Mouse (Mus musculus): Measurements from ENCODE around the gene Rbfox1. TPM values are rescaled to one million over a fixed set of nuclear protein-coding genes. Genes with fewer than 3 reads are reported as not detected.

The Rbfox1 gene
- polyA plus RNA-seq, 1 experiment from 2014 or later, result 2.2 TPM

- Histone ChIP-seq H3K4me1 (no peaks in the 10 kb centered on the region), H3K4me2 (no peak overlapping the region)
Observed at GRCm38 (mm10) chr16:6333273-6333672, 448.1 kb downstream of the Rbfox1 start.

GRCm38 (mm10) chr16:6348103-6348502, 462.9 kb downstream of the Rbfox1 start:
- 31% methylated on average over 9 of the region's 9 CpGs for WGBS
- H3K27ac ChIP-seq, result no peak overlapping the region
- H3K4me3 ChIP-seq, result no peak overlapping the region

More at GRCm38 (mm10) chr16:6333273-6333672, 448.1 kb downstream of the Rbfox1 start:
- no peak overlapping the region for H3K27ac ChIP-seq
- no peaks in the 10 kb centered on the region for H3K27me3 ChIP-seq
- ATAC-seq (ENCODE audit: borderline replicate concordance, extremely low read depth, low FRiP score, low TSS enrichment), result no peak
- no peak overlapping the region for H3K9ac ChIP-seq
- no peaks in the 10 kb centered on the region for H3K9me3 ChIP-seq
- H3K36me3 ChIP-seq, result no peaks in the 10 kb centered on the region
- WGBS, result 51% methylated on average over 2 of the region's 2 CpGs
- no peak overlapping the region for H3K4me3 ChIP-seq

GRCm38 (mm10) chr16:6348581-6349241, 463.6 kb downstream of the Rbfox1 start:
- ATAC-seq (ENCODE audit: borderline replicate concordance, extremely low read depth, low FRiP score, low TSS enrichment), result peak; percentile 64; the same call in 1 of the 2 replicates
- WGBS, result 2% methylated on average over 41 of the region's 41 CpGs

More at GRCm38 (mm10) chr16:6348103-6348502, 462.9 kb downstream of the Rbfox1 start:
- no peaks in the 10 kb centered on the region for H3K9me3 ChIP-seq
- peaks cover 31% of the 10 kb centered on the region for H3K27me3 ChIP-seq
- 0 out of 2 replicates have a peak, but pooled peaks cover 6% of the 10 kb centered on the region for H3K4me1 ChIP-seq
- no peaks in the 10 kb centered on the region for H3K36me3 ChIP-seq
- H3K9ac ChIP-seq, result no peak overlapping the region
- no peak for ATAC-seq (ENCODE audit: borderline replicate concordance, extremely low read depth, low FRiP score, low TSS enrichment)
- H3K4me2 ChIP-seq, result peak overlapping the region; percentile 51; the same call in 1 of the 2 replicates

DNA sequence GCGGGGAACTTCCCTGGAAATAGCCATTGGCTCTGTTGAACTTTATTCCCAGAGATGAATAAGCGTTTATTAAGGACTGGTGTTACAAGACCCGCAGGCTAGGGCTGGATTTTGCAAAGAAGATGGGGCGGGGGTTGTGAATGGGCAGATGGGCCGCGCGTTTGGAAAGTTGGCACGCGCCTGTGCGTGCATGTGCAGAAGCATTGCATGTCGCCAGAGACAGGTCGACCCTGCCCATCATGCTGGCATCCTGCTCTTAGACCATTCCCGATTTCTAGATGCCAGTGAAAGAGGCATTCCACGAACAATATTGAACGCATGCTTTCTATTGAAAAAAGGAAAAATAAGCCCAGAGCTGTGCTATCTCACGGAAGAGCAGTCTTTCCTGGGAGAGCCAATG, 464.2 kb downstream of the Rbfox1 start:
- 29% methylated on average over 16 of the region's 16 CpGs for WGBS

More at GRCm38 (mm10) chr16:6348581-6349241, 463.6 kb downstream of the Rbfox1 start:
- Histone ChIP-seq H3K27me3 (peaks cover 31% of the 10 kb centered on the region), H3K4me1 (0 out of 2 replicates have a peak, but pooled peaks cover 6% of the 10 kb centered on the region), H3K4me2 (peak overlapping the region; percentile 51), H3K27ac (no peak overlapping the region), H3K9me3 (no peaks in the 10 kb centered on the region), H3K4me3 (peak overlapping the region; percentile 22), H3K36me3 (no peaks in the 10 kb centered on the region), H3K9ac (no peak overlapping the region)

DNA sequence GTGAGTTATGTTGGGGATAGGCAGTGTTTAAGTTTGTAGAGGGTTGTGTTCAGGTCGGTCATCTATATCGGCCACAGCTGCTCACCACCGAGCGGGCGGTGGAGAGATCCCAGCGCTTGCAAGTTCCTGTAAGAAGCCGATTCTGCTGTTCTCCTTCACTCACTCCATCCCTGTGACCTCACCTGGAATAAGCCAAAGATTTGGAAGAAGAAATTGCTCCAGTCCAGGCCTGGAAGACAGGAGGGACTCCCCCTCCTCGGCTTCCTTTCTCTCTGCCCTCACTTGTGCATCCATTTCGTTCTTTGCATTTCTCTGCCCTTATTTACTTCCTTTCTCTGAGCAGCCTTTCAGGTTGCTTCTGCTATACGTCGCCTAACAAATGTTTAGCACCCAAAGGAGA, 465.1 kb downstream of the Rbfox1 start:
- H3K9me3 ChIP-seq, result no peaks in the 10 kb centered on the region
- no peaks in the 10 kb centered on the region for H3K36me3 ChIP-seq
- no peak for ATAC-seq (ENCODE audit: borderline replicate concordance, extremely low read depth, low FRiP score, low TSS enrichment)
- 82% methylated on average over 11 of the region's 11 CpGs for WGBS
- no peak overlapping the region for H3K9ac ChIP-seq
- H3K27me3 ChIP-seq, result peaks cover 31% of the 10 kb centered on the region
- no peak overlapping the region for H3K4me3 ChIP-seq
- no peak overlapping the region for H3K27ac ChIP-seq
- H3K4me1 ChIP-seq, result 0 out of 2 replicates have a peak, but pooled peaks cover 6% of the 10 kb centered on the region
- H3K4me2 ChIP-seq, result no peak overlapping the region

More for the DNA sequence above, 464.2 kb downstream of the Rbfox1 start:
- Histone ChIP-seq H3K27ac (no peak overlapping the region), H3K4me1 (0 out of 2 replicates have a peak, but pooled peaks cover 6% of the 10 kb centered on the region), H3K9me3 (no peaks in the 10 kb centered on the region), H3K4me3 (peak overlapping the region; percentile 22), H3K36me3 (no peaks in the 10 kb centered on the region), H3K9ac (no peak overlapping the region), H3K27me3 (peaks cover 31% of the 10 kb centered on the region), H3K4me2 (peak overlapping the region; percentile 51)
- no peak for ATAC-seq (ENCODE audit: borderline replicate concordance, extremely low read depth, low FRiP score, low TSS enrichment)

DNA sequence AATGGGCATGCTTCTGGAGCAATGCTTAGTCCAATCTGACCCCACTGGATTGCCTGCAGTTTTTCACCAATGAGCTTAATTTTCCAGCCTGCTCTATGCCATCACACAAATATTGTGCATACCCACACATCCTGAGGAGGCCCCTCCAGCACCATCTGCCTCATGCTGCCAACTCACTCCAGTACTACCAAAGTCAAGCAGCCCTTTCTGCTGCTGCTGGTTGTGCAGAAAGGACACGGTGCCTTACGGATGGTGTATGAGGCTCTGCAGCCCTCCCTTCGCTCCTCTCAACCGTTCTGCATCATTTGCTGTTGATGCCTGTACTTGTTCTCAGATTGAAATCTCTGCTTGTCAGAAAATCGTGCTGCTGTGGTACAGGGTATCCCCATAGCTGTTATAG, 468.0 kb downstream of the Rbfox1 start:
- no peak overlapping the region for H3K4me2 ChIP-seq
- no peak overlapping the region for H3K4me3 ChIP-seq
- WGBS, result 75% methylated on average over 5 of the region's 5 CpGs
- no peaks in the 10 kb centered on the region for H3K9me3 ChIP-seq
- ATAC-seq (ENCODE audit: borderline replicate concordance, extremely low read depth, low FRiP score, low TSS enrichment), result no peak
- H3K27ac ChIP-seq, result no peak overlapping the region
- H3K4me1 ChIP-seq, result 0 out of 2 replicates have a peak, but pooled peaks cover 6% of the 10 kb centered on the region
- no peaks in the 10 kb centered on the region for H3K36me3 ChIP-seq
- peaks cover 25% of the 10 kb centered on the region for H3K27me3 ChIP-seq
- H3K9ac ChIP-seq, result no peak overlapping the region

DNA sequence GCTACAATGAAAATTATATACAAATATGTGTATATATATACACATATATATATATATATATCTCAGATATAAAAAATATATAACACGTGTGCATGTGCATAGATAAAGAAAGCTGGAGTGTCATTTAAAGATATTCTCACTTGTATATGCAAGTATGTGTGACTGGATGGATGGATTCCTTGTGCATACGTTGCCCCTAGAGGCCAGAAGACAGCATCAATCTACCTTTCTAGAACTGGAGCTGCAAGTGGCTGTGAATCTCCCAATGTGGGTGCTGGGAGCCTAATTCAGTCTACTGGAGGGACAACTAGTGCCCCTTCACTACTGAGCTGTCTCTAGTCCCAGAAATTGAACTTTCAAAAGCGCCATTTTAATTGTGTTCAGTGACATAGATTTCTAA, 471.8 kb downstream of the Rbfox1 start:
- 44% methylated on average over 3 of the region's 3 CpGs for WGBS
- ATAC-seq (ENCODE audit: borderline replicate concordance, extremely low read depth, low FRiP score, low TSS enrichment), result no peak

GRCm38 (mm10) chr16:6365793-6366192, 480.6 kb downstream of the Rbfox1 start:
- Histone ChIP-seq H3K4me3 (no peak overlapping the region), H3K4me1 (no peaks in the 10 kb centered on the region), H3K27ac (no peak overlapping the region), H3K9me3 (no peaks in the 10 kb centered on the region), H3K9ac (no peak overlapping the region), H3K4me2 (no peak overlapping the region), H3K27me3 (no peaks in the 10 kb centered on the region), H3K36me3 (no peaks in the 10 kb centered on the region)
- no peak for ATAC-seq (ENCODE audit: borderline replicate concordance, extremely low read depth, low FRiP score, low TSS enrichment)
- 79% methylated on average over 2 of the region's 2 CpGs for WGBS

More for the DNA sequence above, 471.8 kb downstream of the Rbfox1 start:
- Histone ChIP-seq H3K27ac (no peak overlapping the region), H3K9ac (no peak overlapping the region), H3K36me3 (no peaks in the 10 kb centered on the region), H3K4me1 (no peaks in the 10 kb centered on the region), H3K4me3 (no peak overlapping the region), H3K27me3 (no peaks in the 10 kb centered on the region), H3K9me3 (no peaks in the 10 kb centered on the region), H3K4me2 (no peak overlapping the region)

- WGBS, result 73% methylated on average over 6 of the region's 6 CpGs
- no peaks in the 10 kb centered on the region for H3K4me1 ChIP-seq
- ATAC-seq (ENCODE audit: borderline replicate concordance, extremely low read depth, low FRiP score, low TSS enrichment), result no peak
- no peaks in the 10 kb centered on the region for H3K36me3 ChIP-seq
- H3K9me3 ChIP-seq, result no peaks in the 10 kb centered on the region
- no peak overlapping the region for H3K9ac ChIP-seq
- no peak overlapping the region for H3K27ac ChIP-seq
- no peak overlapping the region for H3K4me3 ChIP-seq
- H3K4me2 ChIP-seq, result no peak overlapping the region
- H3K27me3 ChIP-seq, result no peaks in the 10 kb centered on the region
Observed at GRCm38 (mm10) chr16:6366649-6367048, 481.5 kb downstream of the Rbfox1 start.

DNA sequence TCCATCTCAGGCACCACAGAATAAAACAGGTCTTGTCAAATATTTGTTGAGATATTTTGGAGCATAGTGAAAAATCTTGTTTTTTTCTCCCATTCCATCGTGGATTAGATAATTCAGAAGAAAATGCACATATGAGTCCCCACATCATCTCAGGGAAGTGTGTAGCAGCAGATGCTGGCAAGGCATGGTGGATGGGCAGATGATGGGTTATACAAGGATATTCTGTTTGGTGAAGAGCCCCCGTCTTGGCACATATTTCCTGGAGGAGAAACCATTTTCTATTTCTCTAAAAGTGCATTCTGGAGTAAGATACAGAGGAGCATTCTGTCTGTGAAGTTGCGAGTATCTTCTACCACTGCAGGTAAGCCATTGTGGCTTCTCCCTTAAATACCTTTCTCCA, 495.8 kb downstream of the Rbfox1 start:
- Histone ChIP-seq H3K4me1 (no peaks in the 10 kb centered on the region), H3K27ac (no peak overlapping the region), H3K27me3 (no peaks in the 10 kb centered on the region), H3K9ac (no peak overlapping the region), H3K9me3 (no peaks in the 10 kb centered on the region), H3K4me3 (no peak overlapping the region), H3K4me2 (no peak overlapping the region), H3K36me3 (no peaks in the 10 kb centered on the region)
- WGBS, result 80% methylated on average over 3 of the region's 3 CpGs
- no peak for ATAC-seq (ENCODE audit: borderline replicate concordance, extremely low read depth, low FRiP score, low TSS enrichment)

DNA sequence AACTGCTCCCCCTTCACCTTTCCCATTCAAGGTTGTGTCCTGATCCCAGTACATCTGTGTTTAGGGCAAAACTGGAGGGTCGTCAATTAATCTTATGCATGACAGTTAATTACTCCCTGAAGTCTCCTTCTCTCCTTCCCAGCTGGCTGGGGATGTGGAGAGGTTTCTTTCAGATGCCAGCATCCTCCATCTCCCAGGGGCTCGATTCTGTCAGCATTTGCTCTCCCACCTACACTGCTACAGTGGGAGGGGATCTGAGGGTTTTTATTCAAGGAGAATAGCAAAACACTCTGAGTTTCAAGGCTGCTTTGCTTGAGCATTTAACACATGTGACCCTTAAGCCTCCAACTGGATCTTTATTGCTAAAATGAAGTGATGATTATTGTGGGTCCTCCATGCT, 496.4 kb downstream of the Rbfox1 start:
- H3K4me1 ChIP-seq, result no peaks in the 10 kb centered on the region
- WGBS, result 52% methylated on average over 2 of the region's 2 CpGs

DNA sequence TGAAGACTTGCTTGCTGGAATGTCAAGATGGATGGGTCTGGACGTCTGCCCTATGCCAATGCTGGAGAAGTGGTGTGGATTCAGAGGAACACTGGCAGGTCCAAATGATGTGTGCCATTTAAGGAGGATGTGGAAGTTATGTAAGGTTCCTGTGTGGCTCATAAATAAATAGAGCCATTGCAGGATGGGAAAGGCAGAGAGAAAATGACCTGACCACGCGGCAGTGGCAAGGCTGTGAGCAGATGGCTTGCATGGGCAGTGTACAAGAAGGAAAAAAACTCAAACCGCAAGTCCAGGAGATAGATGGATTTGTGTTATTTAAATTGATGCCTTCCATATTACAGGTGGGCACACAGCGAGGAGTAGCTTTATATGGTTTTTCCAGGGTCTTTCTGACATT, 497.6 kb downstream of the Rbfox1 start:
- 75% methylated on average over 5 of the region's 5 CpGs for WGBS
- no peaks in the 10 kb centered on the region for H3K36me3 ChIP-seq
- no peaks in the 10 kb centered on the region for H3K9me3 ChIP-seq
- no peak overlapping the region for H3K4me2 ChIP-seq
- H3K9ac ChIP-seq, result no peak overlapping the region
- H3K4me1 ChIP-seq, result no peaks in the 10 kb centered on the region
- no peaks in the 10 kb centered on the region for H3K27me3 ChIP-seq
- no peak for ATAC-seq (ENCODE audit: borderline replicate concordance, extremely low read depth, low FRiP score, low TSS enrichment)
- H3K27ac ChIP-seq, result no peak overlapping the region
- no peak overlapping the region for H3K4me3 ChIP-seq

More for the DNA sequence above, 496.4 kb downstream of the Rbfox1 start:
- Histone ChIP-seq H3K9ac (no peak overlapping the region), H3K4me3 (no peak overlapping the region), H3K36me3 (no peaks in the 10 kb centered on the region), H3K27me3 (no peaks in the 10 kb centered on the region), H3K27ac (no peak overlapping the region), H3K4me2 (no peak overlapping the region), H3K9me3 (no peaks in the 10 kb centered on the region)
- ATAC-seq (ENCODE audit: borderline replicate concordance, extremely low read depth, low FRiP score, low TSS enrichment), result no peak
